Mouse (Mus musculus): ENCODE results near the gene Ppp1r1c.

Gene Ppp1r1c

GRCm38 (mm10) chr2:79707575-79707974 is at the start of gene Ppp1r1c:
Gene Ppp1r1c (plus strand): TSS chr2:79707780.
- DNase-seq: no peak

- no peak for DNase-seq
Measured at GRCm38 (mm10) chr2:79660417-79661185, 47.0 kb upstream of the Ppp1r1c start.

GRCm38 (mm10) chr2:79661486-79662104 is 46.0 kb upstream of the Ppp1r1c start:
- DNase-seq: no peak

GRCm38 (mm10) chr2:79664532-79665286 is 42.9 kb upstream of the Ppp1r1c start:
- DNase-seq: no peak

DNA sequence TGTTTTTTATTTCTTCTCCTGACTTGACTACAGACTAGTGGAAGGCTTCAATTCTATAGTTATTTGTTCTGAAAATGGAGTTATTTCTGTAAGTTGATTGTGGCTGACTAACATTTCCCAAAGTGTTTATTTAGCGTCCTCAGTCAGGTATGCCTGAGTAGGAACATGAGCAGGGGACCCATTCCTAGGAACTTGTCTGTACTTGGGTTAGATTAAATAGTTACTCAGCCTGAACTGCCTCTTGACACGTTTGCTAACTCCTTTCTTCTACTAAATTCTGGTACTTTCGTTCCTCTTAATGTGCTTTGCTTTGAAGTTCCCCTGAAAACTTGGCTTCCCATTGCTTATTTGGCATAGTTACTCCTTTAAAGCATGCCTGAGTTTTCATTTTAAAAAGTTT is 42.1 kb upstream of the Ppp1r1c start:
- no peak for DNase-seq

GRCm38 (mm10) chr2:79675266-79675665 is 32.3 kb upstream of the Ppp1r1c start:
- DNase-seq: no peak

DNA sequence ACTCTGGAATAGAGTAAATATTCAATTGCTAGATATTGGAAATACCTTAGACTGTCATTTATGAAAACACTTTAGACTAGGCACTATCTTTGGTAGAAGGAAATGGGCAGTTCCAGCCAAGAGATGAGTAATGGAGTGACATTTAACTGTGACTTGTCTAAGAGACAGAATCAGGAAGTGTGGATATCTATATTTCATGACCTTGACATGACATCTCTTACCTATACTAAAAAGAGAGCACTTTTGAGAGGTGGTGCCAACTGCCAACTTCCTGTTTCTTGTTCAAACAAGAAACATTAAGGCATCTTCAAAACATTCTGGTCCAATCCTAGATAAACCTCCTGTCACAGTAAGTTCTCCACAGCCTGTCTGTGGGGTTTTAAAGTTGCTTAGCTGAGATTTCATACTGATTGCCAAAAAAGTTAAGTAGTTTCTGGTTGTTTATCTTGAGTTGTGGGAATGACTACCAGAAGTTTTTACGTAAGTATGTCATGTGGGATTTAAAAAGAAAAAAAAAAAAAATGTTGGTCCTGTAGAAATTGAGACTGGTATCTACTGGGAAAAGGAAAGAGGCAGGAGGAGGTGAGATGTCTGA is 29.8 kb upstream of the Ppp1r1c start:
- DNase-seq: no peak

DNA sequence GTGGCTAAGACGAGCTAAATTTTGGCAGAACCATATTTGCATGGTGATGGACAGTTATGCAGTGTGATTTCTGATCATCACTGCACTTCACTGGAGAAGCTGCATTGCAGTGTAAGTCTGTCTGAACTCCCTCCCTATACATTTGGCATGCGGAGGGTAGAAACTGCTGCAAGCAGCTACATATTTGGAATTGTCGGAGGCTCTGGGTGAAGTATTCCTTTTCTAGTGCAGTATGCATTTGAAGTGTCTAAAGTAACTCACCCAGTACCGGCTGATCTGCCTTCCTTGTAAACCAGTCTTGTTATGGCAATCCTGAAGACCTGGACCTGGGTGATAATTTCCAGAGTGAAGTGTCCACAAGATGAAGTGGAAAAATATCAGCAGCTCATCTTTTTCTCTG is 25.9 kb upstream of the Ppp1r1c start:
- DNase-seq: no peak

DNA sequence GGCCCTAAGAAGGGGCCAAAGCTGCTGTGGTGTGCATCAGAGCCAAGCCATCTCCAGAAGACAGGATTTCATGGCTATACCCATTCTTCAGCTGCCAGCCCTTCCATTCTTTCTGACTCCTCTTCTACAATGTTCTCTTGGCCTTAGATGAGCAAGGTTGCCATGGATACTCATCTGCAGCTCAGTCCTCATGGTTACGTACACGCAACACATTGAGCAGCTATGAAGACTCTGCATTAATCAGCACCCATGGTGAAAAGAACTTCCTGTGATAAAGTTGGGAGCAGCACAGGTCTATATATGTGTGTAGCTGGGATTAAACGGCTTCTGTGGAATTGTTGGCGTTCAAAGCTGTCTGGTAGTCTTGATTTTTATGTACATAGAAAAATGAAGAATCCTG is 24.3 kb upstream of the Ppp1r1c start:
- DNase-seq: no peak

DNA sequence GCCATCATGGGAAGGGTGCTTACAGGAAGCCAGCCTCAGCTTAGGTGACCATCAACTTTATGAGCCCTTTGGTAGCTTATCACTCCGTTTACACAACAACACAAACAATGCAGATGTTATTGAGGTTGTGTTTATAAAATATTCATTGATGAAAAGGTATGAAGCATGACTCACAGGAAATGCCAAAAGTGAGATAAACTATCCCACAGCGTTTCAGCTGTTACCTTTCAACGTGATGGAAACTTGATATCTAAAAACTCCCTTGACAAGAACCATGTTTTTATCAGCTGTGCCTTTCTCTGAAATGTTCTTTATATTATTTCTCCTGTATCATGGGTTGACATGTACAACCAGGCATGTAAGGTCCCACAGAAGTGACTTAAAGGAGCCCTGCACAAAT is 16.7 kb upstream of the Ppp1r1c start:
- DNase-seq: no peak

DNA sequence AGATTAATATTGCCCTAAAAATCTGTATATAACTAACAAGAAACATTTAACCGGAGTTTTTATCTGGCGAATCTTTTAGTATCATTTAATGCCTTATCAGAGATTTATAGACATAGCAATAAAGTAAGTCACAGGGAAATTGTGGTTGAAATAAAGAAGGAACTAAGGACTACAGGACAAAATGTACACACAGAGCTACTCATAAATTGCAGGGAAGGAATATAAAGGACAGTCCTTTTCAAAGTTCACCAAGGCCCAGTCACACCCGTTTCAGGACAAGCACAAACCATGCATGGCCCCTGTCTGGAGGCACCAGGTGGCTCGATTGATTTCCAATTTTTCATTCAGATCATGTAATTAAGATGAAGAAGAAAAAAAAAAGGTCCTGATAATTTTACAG is 12.4 kb upstream of the Ppp1r1c start:
- no peak for DNase-seq

DNA sequence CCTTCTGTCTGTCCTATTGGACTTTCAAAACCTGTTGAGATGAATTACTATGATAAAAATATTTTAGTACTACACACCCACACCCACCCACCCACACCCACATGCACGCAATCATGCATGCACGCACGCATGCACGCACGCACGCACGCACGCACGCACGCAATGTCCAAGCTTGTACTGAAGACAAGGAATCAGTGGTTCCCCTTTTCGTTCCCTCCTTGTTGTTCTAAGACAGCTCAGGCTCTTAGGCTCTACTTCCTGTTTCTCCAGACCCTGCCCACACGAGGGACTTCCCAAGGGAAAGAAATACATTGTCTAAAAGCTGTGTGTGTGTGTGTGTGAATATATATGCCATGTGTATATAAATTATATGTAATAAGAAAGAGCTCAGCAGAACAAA is 11.6 kb upstream of the Ppp1r1c start:
- DNase-seq: no peak

GRCm38 (mm10) chr2:79696478-79697230 is 10.9 kb upstream of the Ppp1r1c start:
- DNase-seq: no peak

- DNase-seq: no peak
Measured at GRCm38 (mm10) chr2:79698166-79698565, 9.4 kb upstream of the Ppp1r1c start.

- DNase-seq: no peak
Measured at GRCm38 (mm10) chr2:79704773-79705172, 2.8 kb upstream of the Ppp1r1c start.

DNA sequence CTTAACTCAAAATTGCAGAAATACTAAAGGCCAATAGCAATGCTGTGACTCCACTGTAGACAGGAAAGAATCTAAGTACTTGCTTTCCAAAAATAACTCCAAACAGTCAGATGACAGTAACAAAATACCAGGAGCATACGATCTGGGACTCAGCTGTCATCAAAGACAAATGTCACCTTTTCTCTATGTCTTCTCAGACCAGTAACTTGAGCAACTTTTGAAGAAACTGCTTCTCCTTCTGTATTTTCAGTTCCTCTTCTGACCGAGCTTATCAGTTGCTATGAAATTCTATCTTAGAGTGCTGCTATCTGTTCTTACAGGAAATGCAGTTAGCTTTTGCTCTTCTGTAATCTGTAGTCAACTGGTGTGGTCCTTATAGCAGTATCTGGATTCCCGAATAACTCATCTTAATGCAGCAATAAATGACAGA is 6.1 kb downstream of the Ppp1r1c start:
- no peak for DNase-seq

GRCm38 (mm10) chr2:79714745-79715144 is 7.2 kb downstream of the Ppp1r1c start:
- no peak for DNase-seq

GRCm38 (mm10) chr2:79715925-79716324 is 8.3 kb downstream of the Ppp1r1c start:
- no peak for DNase-seq

DNA sequence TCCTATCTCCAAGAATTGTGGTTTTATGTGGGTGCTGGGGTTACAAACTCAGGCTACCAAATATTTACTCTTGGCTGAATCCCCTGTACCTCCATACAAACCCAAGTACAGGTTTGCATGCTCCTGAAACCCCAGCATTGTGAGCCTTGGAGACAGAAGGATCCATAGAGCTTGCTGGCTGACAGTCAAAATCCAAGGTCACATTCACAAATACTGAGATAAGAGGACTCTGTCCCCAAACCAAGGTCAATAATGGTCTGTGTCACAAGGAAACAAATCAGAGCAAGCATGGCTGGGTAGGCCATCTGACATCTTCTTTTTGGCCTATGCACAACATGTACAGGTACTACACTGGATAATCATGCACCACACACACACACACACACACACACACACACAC is 10.3 kb downstream of the Ppp1r1c start:
- no peak for DNase-seq

DNA sequence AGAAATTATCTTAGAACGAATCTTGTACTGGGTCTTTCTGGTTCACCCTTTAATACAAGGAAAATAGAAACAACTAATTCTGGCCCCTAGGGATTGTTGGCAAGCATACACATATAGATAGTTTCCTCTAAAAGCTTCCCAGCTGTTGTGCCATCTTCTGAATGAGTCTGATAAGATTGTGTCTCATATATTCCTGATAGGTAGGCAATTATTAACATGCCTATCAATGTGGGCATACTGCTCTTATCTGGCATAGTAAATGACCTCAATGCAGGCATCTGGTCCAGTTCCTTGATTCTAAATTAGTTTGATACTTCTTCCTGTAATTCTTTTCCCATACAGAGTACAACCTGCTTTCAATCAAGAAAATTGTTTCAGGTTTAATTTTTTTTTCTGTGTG is 14.8 kb downstream of the Ppp1r1c start:
- DNase-seq: no peak

- no peak for DNase-seq
Measured at GRCm38 (mm10) chr2:79738958-79739357, 31.4 kb downstream of the Ppp1r1c start.

DNA sequence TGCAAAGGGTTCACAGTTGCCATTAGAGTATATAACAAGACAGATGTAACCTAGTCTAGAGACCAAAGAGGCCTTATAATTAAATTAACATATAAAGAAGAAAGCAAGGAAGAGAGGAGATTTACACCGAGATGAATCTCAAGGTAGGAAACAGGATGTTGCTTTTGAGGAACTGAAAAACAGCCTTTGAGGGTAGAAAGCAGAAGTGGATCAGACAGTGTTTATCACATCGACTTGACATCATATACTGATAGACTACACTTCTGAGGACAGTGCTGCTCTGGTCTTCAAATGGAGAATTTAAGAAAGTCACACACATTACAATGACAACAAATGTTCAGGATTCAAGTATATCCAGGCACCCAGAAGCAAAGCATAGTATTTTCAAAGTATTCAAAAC is 34.4 kb downstream of the Ppp1r1c start:
- DNase-seq: no peak

- DNase-seq: no peak
Measured at GRCm38 (mm10) chr2:79744164-79744563, 36.6 kb downstream of the Ppp1r1c start.
